Mouse (Mus musculus): ENCODE results near the gene Ehmt2. TPM values are rescaled to one million over a fixed set of nuclear protein-coding genes. Genes with fewer than 3 reads are reported as not detected.
A peak's percentile ranks its signal among the peaks of the same experiment; 100 is the strongest.
"Not testable (repeated sequence)": the region's sequence is repeated elsewhere in the genome, so short reads cannot be mapped to it uniquely, and the experiment has no call there.

Gene Ehmt2
- polyA plus RNA-seq, 1 experiment = 290 TPM

DNA sequence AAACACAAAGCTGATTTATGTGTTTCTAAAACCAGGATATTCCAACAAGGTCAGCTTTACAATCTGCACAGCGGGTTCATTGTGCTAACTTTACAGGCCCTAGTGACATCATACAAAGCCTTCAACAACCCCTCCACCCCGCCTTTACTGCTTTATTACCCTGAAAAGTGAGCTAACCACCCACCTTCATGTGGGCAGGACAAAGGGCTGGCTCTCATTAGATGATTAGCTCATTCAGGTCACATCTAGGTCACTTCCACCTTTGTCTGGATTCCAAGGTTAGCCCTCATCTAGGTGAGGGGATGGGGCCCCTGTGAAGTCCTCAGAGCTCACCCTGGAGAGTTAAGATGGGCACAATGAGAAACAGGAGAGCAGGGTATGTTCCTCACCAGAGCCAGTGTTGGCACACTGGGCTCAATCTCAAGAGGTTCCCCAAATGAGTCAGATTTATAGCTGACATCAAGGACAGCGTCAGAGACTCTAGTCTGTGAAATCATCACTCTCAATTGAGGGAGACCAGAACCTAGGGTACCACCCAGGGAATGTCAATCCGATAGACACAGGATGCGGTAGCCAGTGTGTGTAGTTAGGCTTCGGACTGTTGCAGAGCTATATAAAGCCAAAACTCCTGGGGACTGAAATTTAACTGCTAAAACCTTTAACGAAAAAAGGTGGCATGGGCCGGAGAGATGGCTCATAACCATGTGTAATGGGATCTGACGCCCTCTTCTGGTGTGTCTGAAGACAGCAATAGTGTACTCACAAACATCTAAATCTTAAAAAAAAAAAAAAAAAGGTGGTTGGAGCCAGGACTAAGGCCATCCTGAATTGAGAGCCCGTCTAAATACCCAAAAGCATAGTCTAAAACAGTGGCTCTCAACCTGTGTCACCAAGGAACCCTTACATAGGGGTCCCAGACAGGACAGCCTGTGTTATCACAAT lies 52.5 kb downstream of the Ehmt2 start:
- no peak for DNase-seq (ENCODE audit: extremely low spot score in 1 of 2, low spot score in 1 of 2)

DNA sequence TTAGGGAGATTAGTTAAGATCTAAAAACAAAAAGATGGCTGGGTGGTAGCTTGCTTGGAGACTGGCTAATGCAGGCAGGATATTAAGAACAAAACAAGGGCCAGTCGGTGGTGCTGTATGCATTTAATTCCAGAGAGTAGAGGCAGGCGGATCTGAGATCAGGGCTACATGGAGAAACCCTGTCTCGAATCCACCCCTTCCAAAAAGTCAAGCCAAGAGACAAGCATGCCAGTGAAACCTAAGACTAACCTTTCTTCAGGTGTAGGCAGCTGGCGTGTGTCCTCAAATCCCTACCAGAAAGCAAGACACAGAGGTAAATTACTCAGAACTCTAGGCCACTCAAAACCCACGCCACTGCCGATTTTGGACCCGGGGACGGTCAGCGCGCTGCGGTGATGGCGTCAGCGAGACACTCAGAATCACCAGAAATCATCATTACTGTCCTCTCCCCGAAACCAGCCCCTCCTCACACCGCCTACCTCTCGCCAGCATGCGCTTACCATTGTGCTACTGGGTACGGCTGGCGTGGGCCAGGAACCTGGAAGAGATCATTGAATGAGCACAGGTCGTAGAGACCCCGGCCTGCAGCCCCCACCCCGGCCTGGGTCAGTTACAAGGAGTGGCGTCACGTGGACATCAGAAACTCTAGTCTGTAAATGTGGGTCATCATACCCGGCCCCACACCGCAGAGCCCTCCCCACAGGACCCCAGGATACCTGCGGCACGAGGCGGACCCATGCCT lies 53.5 kb downstream of the Ehmt2 start:
- DNase-seq (ENCODE audit: extremely low spot score in 1 of 2, low spot score in 1 of 2) = peak in 1 of 2 experiments; percentile 57

GRCm38 (mm10) chr17:34952378-34953040 lies 54.2 kb downstream of the Ehmt2 start:
- DNase-seq (ENCODE audit: extremely low spot score in 1 of 2, low spot score in 1 of 2) = peak; percentile 48 to 81

DNA sequence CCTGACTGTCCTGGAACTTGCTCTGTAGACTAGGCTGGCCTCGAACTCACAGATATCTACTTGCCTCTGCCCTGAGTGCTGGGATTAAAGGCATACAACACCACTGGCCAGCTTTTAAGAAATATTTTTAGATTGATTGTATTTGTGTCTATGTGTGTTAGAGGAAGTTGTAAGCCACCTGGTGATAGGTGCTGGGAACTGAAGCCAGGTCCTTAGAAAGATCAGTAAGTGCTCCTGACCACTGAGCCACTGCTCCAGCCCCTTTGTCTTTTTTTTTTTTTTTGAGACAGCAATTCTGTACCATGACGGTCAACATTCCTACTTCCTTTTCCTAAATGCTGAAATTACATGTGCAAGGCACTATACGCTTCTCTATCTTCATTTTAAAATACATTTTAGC lies 55.0 kb downstream of the Ehmt2 start:
- DNase-seq (ENCODE audit: extremely low spot score in 1 of 2, low spot score in 1 of 2) = no peak

- DNase-seq (ENCODE audit: extremely low spot score in 1 of 2, low spot score in 1 of 2) = no peak
Observed at GRCm38 (mm10) chr17:34953904-34954303, 55.6 kb downstream of the Ehmt2 start.

DNA sequence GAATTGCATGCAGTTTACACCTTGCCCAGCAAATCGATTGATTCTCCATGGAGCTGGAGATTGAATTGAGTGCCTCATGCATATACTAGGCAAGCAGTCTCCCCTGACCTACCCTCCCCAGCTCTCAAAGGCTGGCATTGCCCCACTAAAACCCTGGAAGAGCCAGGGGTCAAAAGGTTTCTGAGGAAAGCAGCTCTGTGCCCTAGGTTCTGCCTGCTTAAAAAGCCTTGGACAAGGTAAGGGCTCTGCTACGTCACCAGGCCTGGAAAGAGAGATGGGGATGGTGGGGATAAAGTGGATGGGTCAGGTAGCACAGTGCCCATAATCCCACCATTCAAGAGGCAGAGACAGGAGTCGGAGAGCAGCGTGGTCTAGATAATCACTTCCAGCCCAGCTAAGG lies 56.6 kb downstream of the Ehmt2 start:
- DNase-seq (ENCODE audit: extremely low spot score in 1 of 2, low spot score in 1 of 2) = no peak

- no peak for DNase-seq (ENCODE audit: extremely low spot score in 1 of 2, low spot score in 1 of 2)
Observed at GRCm38 (mm10) chr17:34955884-34956283, 57.6 kb downstream of the Ehmt2 start.

DNA sequence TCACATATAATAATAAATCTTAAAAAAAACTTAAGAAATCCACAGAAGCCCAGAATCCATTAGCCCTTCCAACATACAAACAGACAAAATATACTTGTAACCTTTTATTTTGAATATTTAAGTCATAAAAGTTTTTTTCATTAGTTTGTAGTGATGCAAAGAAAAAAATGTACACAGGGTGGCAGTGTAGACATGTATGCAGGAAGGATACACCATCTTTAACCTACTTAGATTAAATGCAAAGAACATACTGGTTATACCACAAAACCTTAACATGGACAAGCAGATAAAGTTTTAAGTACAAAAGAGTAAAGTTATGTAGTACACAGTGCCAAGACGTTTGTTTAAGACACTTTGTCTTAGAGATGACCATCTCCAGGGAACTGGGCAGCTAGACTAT lies 58.1 kb downstream of the Ehmt2 start:
- DNase-seq (ENCODE audit: extremely low spot score in 1 of 2, low spot score in 1 of 2) = peak in 1 of 2 experiments; percentile 50

GRCm38 (mm10) chr17:34957291-34957690 lies 59.0 kb downstream of the Ehmt2 start:
- DNase-seq (ENCODE audit: extremely low spot score in 1 of 2, low spot score in 1 of 2) = not testable (repeated sequence)

DNA sequence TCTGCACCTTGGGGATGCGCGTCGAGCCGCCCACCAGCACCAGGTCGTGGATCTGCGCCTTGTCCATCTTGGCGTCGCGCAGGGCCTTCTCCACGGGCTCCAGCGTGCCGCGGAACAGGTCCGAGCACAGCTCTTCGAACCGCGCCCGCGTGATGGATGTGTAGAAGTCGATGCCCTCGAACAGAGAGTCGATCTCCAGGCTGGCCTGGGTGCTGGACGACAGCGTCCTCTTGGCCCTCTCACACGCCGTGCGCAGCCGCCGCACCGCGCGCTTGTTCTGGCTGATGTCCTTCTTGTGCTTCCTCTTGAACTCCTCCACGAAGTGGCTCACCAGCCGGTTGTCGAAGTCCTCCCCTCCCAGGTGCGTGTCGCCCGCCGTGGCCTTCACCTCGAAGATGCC lies 59.7 kb downstream of the Ehmt2 start:
- not testable (repeated sequence) for DNase-seq (ENCODE audit: extremely low spot score in 1 of 2, low spot score in 1 of 2)

GRCm38 (mm10) chr17:34958734-34959129 lies 60.5 kb downstream of the Ehmt2 start:
- not testable (repeated sequence) for DNase-seq (ENCODE audit: extremely low spot score in 1 of 2, low spot score in 1 of 2)

DNA sequence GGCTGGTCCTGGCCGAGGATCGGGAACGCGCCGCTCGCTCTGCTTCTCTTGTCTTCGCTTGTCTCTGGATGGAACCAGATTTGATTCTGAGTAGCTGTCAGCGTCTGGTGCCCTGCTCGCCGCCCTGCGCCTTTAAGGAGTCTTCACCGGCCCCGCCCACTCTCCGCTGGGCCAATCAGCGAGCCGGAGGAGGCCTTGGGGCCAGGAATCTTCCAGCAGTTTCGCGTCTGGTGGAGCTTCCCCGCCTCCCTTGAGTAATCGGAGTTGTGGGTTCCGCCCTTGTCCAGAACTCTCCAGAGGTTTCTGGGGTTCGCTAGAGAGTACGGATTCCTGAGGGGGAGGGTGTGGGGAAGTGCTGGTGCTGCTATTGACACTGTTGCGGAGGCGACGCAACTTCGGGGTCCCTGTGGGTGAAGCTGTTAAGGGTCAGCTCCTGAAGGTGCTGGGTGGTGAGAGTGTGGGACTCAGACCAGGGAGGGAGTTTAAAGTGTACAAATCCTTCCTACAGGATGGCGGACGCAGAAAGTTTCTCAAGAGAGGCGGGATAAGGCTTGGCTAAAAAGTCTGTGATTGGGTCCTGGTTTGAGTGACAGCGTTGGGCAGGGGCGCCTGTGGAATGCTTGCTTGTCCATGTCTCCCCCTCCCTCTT lies 61.0 kb downstream of the Ehmt2 start, which contains the start of gene Hspa1b:
TSS of gene Hspa1b (minus strand) at position 109 of the 649 bp plus-strand sequence.
- peak; percentile 55 to 84 for DNase-seq (ENCODE audit: extremely low spot score in 1 of 2, low spot score in 1 of 2)

GRCm38 (mm10) chr17:34959881-34960515 lies 61.7 kb downstream of the Ehmt2 start:
- DNase-seq (ENCODE audit: extremely low spot score in 1 of 2, low spot score in 1 of 2) = no peak

DNA sequence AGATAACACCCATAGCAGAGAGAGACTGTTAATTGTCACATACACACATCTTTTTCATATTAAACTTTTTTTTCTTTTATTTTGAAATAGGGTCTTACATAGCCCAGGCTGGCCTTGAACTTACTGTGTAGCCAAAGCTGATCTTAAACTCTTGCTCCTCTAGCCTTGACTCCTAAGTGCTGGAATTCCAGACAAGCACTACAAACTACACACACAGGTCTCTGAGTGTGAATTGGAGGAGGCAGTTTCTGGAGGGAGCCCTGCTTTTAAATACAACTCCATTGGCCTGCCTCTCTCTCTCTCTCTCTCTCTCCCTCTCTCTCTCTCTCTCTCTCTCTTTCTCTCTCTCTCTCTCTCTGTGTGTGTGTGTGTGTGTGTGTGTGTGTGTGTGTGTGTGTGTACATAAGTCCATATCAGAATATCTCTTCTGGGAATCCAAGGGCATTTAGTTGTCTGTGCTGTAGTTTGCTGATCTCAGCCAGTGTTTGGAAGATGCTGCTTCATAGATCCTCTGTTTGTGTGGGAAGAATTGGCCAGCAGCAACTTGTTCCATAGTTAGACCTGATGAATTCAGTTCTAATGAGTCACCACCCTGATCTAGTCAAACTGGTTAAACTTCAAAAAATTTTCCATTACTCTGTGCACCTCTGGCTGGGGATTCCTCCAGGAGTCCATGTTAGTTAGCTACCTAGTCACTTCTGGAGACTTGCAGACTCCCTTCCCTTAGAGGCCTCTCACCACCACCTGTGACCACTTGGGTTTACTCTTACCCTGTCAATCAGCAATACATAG lies 62.6 kb downstream of the Ehmt2 start:
- peak in 1 of 2 experiments; percentile 30 for DNase-seq (ENCODE audit: extremely low spot score in 1 of 2, low spot score in 1 of 2)

DNA sequence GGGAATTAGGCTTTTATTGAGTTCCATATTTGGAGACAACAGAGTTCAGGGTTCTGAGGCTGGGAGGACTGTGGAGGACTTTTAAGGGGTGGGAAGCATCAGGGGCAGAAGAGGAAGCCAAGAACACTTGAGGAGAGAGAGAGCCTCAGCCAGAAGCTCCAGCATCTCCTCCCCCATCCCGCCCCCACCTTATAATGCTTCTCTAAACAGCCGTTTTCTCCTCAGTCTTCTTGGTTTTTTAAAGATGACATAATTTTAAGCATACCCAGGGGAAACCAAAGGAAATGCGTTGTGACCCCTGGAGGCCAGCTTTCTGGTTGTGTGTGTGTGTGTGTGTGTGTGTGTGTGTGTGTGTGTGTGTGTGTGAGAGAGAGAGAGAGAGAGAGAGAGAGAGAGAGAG lies 63.9 kb downstream of the Ehmt2 start:
- DNase-seq (ENCODE audit: extremely low spot score in 1 of 2, low spot score in 1 of 2) = peak in 1 of 2 experiments; percentile 26

GRCm38 (mm10) chr17:34962841-34963240 lies 64.6 kb downstream of the Ehmt2 start:
- DNase-seq (ENCODE audit: extremely low spot score in 1 of 2, low spot score in 1 of 2) = no peak

Data from frontal cortex, adult 2 months (tissue).